Mouse (Mus musculus): ENCODE measurements around the gene Grap2.
A peak's percentile ranks its signal among the peaks of the same experiment; 100 is the strongest.

The Grap2 gene

DNA sequence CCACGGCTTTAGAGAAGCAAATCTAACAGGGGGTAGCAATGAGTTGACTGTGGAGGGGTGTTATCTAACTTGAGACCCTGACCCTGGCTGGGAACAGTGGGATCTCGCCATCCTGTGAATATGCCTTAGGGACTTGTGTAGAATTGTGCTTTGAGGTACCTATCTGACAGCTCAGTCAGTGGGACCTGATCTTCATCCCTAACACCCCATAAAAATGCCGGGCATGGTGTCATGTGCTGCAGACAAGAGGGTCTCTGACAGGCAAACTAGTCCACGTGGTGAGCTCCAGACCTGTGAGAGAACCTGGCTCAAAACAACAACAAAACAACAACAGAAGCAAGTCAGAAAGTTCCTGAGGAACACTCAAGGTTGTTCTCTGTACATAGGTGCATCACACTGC is 27.4 kb downstream of the Grap2 start:
- DNase-seq (ENCODE audit: low spot score in 2 of 2) = no peak

DNA sequence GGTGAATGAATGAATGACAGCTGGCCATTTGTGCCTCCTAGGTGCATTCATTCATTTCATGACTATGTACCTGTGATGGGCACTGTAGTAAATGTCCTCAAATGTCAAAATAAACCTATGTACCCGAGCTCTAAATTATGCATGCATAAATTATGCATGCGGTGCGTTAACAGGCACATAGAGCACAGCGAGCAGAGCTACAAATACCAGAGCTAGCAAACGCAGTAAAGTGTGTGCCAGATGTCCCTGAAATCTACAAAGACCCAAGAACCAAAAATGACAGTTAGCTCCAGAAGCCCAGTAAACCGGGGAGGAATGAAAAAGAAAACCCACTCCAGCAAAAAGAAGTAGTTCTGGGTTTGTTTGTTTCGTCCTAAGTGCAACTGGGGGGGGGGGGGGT is 29.1 kb downstream of the Grap2 start:
- no peak for DNase-seq (ENCODE audit: low spot score in 2 of 2)

DNA sequence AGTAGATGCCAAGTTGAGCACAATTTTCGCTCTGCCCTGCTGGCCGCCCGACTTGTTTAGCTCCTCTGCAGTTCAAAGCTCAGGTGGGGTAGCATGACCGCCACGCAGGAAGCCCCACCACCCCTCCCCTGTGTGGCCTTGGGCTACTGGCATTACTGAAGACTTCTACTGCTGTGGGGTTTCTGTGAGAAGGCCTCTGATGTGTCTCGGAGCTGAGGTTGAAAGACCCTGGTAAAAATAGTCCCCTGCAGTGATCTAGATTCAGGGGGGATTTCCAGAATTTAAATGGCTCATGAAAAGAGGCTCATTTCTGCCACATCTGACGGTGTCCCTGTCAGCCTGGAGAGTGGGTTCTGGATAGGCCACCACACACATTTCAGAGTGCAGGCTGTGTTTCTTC is 30.1 kb downstream of the Grap2 start:
- DNase-seq (ENCODE audit: low spot score in 2 of 2) = peak; percentile 56 to 73

DNA sequence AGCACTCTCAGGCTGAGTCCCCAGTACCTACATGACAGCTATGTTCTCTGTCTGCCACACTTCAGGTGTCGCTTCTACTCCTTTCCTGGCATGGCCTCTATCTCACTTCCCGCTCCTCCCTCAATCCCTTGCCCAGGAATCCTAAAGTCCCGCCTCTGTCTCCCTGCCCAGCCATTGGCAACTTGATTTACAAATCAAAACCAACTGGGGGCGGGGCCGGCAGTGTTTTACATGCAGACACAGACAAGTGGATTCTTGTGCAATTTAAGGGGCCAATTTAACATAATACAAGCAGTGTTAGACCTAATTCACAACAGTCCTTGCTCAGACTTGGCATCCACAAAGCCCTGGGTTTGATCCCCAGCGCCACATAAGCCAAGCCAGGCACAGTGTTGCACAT is 31.6 kb downstream of the Grap2 start:
- DNase-seq (ENCODE audit: low spot score in 2 of 2) = no peak

DNA sequence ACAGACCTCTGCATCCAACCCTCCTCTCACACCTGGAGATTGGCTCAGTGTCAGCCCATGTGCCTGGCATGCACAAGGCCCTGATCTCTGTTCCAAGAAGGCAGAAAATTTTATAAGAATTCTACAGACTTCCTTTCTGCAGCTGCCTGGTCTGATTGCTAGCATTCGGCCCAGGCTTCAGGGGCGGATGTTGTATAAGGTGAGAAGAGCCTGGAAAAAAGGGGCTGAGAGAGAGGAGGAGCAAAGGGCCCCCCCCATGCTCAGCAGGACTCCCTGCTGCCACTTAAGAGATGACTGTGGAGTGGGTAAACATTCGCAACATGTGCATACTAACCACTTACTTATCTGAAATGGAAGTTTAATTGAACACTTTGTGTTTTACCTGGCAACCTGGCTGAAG is 35.6 kb downstream of the Grap2 start:
- DNase-seq (ENCODE audit: low spot score in 2 of 2) = no peak

DNA sequence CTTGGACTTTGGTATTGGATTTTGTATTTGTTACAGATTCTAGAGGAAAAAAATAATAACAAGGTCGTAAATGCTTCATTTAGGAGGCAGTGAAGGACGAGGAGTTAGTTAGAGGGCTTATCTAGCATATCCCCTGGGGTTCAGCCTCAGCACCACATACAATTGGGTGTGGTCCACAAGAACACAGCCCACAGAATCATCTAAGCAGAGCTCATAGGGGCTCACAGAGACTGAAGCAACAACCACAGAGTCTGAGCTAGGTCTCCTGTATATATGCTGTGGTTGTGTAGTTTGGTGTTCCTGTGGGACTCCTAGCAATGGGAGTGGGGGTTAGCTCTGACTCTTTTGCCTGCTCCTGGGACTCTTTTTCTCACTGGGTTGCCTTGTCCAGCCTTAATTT is 37.9 kb downstream of the Grap2 start:
- DNase-seq (ENCODE audit: low spot score in 2 of 2) = peak in 1 of 2 experiments; percentile 41

DNA sequence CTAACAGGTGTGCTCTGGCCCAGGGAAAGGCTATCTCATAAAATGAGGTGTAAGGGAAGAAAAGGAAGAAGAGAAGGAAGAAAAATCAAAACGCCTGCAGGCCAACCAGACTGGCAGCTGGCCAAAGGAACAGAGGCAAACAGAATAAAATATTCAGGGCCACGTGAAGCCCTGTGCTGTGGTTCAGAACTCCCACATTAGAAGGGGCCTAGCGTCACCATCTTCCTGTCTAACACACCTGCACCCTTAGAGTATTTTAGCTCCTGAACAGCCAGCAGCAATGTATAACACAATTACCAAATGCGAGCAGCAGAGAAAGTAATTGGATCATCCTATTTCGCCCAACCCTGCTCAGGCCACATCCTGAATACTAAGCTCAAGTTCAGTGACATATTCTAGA is 39.1 kb downstream of the Grap2 start:
- DNase-seq (ENCODE audit: low spot score in 2 of 2) = peak; percentile 32 to 52

DNA sequence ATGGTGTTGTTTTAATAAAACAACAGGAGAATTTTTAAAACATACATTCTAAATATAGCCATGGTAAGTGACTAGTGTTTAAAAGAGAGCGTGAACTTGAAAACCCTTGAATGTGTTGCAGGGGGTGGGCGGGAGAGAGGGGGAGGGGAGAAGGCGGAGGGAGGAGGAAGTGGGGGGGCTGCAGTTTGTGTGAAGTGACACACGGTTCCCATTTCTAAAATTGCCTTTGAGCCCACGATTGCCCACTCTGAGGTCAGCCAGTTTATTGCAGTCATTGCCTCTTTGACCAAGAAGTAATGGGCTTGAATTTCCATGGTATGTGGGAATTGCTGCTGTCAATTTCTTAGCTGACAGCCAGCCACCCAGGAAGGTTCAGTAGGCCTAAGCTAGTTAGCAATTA is 41.5 kb downstream of the Grap2 start:
- no peak for DNase-seq (ENCODE audit: low spot score in 2 of 2)

DNA sequence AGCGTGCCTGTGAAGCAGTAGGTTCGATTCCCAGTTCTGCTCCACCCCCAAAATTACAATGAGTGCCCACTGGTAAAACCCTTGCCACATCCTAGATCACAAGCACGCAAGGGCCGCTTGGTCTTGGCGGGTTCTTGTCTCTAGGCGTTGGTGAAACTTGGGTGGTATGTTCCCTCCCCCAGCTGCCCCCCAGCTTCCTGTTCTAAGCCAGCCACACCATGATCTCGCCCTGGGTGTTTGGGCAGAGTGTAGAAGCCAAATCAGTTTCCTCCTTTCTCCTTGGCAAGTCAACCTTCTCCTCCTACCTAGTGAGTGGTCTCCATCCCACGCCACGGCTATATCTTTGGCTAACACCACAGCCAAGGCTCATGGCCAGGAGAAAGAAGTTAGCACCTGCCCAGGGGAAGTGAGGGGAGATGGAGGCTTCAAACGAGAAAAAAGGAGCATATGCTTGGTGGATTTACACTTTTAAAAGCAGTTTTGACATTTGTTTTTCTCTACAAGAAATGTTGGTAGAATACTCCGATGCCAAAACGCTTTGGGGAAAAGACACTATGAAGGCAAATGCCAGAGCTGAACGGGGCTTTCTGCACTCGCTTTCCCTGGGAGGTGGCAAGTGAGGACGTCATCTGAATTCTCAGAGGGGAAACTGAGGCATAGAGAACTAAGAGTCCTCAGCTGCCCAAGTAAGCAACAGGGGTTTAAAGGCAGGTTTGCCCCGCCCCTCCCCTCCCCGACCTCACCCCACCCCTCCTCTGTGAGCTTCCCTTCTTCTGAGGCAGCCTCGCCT is 42.3 kb downstream of the Grap2 start:
- peak; percentile 62 to 69 for DNase-seq (ENCODE audit: low spot score in 2 of 2)

DNA sequence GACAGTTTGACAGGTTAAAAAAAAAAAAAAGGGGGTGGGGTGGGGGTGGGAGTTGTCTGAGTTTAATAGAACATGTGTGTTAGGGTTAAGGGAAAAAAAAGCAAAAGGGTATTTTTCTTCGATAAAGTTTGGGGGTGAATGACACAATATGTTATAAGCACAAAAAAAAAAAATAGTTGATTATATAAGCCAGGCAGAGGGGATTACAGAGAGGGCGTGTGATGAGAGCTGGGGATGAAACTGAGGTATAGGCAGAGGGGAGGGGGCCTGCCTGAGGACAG is 42.8 kb downstream of the Grap2 start:
- no peak for DNase-seq (ENCODE audit: low spot score in 2 of 2)

DNA sequence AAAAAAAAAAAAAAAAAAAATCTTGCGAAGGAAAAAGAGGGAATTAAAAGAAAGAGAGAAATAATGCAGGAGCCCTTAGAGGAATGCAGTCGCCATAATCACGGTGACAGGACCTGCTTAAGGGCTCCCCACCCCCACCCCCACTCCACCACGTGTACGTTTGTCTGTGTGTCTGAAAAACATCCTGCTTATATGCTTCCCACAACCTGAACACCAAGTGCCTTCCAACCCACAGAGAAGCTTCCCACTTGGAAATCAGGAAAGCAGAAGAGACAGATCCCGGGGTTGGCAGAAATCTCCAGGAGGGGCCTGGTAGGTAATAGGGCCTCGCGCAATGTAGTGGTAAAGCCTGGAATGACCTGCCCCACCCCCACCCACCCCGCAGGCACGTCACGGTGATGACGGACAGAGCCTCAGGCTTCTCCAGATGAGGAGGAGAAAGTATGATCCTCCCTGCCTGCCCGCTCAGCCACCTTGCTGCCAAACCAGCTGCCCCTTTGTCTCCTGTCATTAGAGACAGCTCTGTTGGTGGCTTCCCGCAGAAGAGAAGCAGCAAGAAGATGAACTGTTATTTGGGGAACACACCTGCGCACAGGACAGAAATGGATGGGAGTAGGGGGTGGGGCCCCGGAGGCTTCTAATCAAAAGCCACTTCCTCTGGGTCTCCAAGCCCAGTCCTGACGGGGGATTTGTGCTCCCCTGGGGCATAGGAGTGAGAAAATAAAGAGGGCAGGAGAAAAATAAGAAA is 43.4 kb downstream of the Grap2 start:
- peak in 1 of 2 experiments; percentile 44 for DNase-seq (ENCODE audit: low spot score in 2 of 2)

DNA sequence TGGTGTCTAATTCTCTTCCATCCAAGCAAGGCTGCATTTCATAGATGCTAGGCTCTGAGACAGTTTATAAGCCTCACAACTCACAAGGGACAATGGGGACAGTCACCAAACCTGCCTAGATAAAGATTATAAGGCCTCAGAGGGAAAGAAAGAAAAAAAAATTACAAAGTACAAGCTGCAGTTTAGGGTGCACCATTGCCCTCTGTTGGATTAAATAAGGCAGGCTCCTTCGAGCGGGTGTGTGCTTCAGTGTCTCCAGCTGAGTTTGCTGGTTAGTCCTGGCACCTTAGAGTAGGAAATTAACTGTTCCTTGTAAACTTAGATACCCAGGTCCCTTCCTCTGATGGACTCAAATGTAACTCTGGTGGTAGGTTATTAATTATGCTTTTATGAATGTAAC is 45.4 kb downstream of the Grap2 start:
- peak in 1 of 2 experiments; percentile 48 for DNase-seq (ENCODE audit: low spot score in 2 of 2)

DNA sequence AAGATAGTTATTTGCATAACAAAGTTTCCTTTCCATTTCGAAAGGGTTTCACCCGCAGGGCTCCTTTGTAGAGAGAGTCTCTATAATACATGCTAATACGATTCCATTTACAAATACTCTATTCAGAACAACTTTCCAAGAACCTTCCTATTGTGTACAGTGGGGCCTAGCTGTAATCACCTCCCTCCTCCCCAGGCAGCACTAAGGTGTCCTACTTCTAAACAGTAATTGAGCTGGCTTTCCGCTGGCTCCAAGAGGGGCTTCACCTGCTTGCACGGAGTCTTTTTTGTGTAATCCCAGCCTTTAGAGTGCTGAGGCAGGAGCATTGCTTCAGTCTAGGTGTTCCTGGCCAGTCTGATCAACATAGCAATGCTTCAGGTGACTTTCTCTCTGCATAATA is 46.8 kb downstream of the Grap2 start:
- DNase-seq (ENCODE audit: low spot score in 2 of 2) = no peak

DNA sequence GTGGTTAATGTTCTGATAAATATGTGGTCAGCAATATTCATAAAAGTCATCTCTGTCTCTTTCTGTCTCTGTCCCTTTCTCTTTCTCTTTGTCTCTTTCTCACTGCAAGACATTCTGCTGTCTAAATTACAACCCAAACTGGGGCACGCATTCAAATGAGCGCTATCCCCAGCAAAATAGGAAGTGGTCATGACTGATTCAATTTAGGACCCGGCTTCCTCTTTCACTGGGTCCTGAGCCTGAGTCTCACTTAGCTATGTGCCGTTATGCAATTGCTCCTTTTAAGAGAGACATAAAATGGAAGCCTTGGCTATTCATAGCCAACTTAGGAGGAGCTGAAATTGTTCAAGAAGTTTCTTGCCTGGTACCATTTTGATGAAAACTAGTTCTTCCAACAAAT is 47.4 kb downstream of the Grap2 start:
- peak; percentile 49 to 69 for DNase-seq (ENCODE audit: low spot score in 2 of 2)

DNA sequence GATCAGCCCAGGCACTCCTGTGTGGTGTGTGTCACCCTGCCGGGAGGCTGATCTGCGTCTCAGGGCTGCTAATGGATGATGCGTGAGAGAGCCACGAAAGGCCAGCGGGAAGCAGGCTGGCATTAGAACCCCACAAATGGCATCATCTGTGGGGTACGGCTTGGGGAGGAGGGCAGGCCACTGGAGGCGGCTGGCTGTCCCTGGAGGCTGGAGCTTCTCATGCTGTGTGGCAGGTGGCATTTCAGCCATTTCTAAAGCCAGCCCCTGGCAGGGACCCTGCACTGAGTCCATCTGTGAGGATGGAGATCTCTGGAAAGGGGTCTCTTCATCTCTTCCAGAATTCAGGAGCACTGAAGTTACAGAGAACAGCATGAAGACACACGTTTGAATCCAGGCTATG is 48.0 kb downstream of the Grap2 start:
- no peak for DNase-seq (ENCODE audit: low spot score in 2 of 2)

DNA sequence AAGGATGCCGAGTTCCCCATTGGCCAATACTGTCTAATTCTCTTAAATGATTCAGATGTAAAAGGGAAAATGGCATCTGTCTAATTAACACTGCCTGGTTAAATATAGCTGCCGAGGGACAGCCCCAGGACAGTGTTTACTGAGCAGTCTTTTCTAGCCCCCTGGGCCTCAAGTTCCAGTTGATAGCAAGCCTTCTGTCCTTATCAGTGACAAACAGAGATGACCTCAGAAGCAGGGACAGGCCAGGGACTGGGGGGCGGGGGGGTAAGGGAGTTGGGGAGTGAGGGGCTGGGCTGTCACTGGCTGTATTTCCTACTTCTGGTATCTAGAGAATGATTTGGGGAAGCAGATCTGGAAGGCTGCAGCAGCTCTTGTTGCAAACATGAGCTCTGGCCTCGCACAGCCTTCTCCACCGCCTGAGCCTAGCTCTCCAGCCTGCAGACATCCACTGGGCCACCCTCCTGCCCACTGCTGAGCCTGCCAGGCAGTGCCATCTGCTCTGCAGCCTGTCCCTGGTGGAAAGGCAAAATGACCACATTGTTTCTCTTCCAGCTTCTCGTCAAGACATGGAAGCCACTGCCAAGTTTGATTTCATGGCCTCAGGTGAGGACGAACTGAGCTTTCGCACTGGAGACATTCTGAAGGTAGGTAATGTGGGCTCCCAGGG is 50.9 kb downstream of the Grap2 start:
- DNase-seq (ENCODE audit: low spot score in 2 of 2) = no peak

DNA sequence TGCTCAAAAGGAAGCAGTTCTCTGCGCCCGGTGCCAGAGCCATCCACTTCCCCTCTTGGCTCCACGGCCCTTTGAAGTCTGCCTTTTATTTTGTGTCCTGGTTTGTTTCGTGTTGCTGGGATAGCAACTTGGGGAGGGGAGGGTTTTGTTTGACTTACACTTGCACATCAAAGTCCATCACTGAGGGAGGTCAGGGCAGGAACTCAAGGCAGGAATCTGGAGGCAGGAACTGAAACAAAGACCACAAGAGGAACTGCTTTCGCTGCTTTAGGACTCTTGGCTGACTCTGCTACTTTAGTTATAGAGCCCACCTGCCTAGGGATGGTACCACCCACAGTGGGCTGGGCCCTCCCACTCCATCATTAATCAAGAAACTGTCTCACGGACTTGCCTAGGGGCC is 54.1 kb downstream of the Grap2 start:
- DNase-seq (ENCODE audit: low spot score in 2 of 2) = no peak

DNA sequence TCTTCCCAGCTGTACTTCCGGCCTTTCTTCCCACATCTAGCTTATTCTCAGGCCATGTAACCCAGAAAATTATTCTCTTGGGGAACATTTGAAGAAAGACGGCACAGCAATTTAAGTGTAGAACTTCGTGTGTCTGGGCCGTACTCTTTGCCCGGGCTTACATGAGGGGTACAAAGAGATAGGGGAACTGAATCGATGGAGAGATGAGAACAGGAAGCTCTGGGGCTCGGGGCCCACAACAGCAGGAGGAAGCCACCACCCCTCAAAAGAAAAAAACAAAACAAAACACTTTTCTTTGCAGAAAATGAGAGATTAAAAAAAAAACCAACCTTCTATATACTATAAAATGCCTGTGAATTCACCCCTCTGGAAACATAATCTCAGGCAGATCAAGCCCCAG is 57.8 kb downstream of the Grap2 start:
- DNase-seq (ENCODE audit: low spot score in 2 of 2) = no peak

DNA sequence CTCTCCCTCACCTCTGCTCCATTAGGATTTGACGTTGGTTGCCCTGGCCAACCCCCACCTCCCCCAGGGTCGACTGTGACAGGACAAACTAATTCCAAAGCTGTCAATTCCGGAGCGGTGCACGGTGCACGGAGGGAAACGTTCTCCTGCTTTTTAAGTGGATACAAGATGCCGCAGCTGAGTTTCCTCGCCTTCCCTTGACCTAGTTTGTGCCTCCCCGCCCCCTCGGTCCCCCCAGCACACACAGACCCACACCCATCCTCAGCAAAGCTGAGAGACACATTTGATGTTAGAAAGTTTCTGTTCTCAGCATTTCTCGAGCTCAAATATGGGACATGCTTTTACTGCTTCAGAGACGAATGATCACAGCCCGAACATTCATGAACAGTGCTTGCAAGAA is 58.3 kb downstream of the Grap2 start:
- DNase-seq (ENCODE audit: low spot score in 2 of 2) = no peak

DNA sequence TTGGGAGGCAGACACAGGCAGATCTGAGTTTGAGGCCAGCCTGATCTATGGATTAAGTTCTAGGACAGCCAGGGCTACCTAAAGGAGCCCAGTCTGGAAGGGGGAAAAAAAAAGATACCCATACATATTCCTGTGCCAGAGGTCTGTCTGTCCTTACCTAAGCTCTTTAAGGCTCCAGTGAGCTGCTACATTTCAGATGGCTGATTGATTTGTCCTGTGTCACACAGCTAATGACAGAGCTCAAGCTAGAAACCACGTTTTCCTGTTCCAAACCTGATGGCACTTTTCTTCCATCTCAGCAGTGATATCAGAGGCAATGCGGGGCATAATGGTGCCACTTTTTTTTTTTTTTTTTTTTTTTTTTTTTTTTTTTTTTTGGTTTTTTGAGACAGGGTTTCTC is 58.9 kb downstream of the Grap2 start:
- no peak for DNase-seq (ENCODE audit: low spot score in 2 of 2)

DNA sequence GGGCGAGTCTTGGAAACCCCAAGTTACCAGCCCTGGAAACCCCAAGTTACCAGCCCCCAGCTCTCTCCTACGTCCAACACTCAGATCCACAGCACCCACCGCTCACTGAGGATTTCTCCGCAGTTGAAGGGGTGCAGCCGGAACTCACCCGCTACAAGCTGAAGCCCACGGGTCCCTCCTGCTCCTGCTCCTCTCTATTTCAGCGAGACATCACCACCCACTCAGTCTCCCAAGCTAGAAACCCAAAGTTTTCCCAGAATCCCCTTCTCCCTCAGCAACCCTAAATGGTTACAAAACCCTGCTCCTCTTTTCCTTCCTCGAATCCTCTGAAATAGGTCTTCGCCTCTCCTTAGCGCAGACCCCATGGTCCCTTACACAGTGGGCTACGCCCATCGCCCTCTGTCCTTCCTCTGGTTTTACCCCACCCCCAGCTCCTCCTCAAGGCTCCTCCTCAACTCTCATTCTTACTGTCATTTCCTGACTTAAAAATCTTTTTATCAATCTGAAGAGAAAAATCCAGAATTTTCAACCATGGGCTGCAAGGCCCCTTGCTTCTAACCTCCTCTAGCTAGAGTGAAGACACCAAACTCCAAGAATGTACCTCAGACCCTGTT is 60.0 kb downstream of the Grap2 start:
- DNase-seq (ENCODE audit: low spot score in 2 of 2) = no peak

DNA sequence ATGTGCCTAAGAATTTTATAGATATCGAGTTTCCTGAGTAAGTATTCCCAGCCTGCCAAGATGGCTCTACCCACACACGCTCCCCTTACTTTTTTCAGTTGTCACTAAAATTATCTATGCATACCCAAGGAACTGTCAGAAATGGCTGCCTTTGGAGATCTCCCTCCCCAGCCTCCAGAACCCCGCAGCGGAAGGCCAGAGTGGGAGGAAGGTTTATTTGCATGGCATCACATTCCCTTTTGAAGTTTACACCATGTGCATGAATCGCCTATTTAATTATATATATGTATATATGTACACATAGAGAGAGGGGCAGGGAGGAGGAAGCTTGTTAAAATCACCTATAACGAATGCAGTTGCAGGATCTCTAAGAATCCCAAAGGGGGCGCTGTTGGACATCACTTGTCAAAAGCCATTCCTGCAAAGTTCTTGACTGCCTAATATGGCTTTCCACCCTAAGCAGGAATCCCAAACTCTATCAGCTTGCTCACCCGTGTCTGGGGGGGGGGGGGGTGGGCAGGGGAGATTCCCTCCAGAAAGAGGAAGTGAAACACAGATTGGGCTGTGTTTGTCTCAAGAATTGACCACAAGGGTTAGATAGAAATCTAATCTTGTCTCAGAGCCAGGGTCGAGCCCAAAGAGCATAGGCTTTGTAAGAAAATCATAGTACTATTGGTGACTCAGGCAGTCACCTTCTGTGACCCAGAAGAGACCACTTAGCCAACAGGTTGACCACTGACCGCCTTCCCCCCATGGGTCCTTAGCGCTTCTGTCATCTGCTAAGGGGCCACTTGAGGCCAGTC is 62.2 kb downstream of the Grap2 start:
- peak; percentile 85 to 92 for DNase-seq (ENCODE audit: low spot score in 2 of 2)

All from natural killer cell, adult 2 months (primary cell).